Mouse (Mus musculus): ENCODE measurements at regions not wholly inside any gene's neighbourhood (a gene's known extent, or its start where the extent isn't known, plus 50 kb on each side); places are given as distances from the start of the nearest gene placed in this dataset.

DNA sequence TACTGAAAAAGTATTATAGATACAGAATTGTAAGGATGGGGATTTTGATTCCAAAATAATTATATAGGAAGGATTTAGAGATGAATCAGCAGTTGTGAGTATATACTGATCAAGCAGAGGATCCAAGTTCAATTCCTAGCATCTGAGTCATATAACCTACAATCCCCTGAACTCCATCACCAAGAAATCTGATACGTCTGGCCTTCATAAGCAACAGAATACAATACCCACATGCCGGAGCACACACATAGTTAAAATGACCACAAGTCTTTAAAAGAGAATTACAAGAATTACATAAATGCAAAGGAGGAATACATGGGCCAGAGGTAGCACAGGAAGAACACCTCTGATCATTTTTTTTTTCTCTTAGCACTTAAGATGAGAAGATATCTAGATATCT, 847.7 kb downstream of the D3Ertd751e start:
- no peak for DNase-seq (ENCODE audit: low spot score in 2 of 2)

DNA sequence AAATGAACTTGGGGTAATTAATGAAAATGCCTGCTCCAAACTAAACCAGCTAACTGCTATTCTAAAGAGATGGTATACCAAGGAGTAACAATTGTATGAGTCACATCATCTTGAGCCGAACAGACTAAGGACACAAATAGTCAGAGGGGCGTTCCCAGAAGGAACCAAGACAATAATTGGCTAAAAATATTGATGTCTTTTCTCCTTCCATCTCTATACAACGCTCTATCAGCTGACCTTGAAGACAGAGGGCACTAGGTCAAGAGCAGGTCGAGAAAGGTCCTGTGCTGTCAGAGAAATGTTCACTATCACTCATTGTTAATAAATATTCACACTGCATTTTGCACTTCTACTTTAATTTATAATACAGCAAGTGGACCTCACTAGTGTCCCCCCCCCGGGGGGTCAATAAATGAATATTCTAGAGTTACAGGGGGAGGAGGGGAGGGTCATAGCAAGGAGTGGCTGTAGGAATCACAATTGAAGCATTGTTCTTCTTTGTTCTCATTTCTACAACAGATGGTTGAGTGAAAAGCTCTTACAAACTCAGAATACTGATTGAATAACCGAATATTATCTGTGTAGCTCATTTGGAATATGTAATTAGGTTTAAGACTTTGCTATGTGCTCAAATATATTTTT, 851.5 kb downstream of the D3Ertd751e start:
- no peak for DNase-seq (ENCODE audit: low spot score in 2 of 2)

DNA sequence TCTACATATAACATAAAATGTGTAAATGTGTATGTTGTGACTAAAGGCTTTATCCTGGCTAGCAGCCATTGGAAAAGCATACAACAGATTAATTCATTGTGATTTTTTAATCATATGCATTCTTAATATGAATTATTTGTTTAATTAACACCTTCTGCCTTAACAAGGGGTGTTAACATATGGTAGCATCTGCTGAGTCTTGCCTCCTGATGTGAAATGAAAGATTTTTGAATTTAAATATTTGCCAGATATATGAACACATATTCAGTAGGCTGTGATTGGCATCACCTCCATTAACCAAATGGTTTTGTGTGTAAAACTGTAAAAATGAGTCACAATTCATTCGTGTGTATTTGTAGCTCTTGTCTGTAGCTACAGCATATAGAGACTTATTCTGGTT, 854.3 kb downstream of the D3Ertd751e start:
- DNase-seq (ENCODE audit: low spot score in 2 of 2) = no peak
